Mouse (Mus musculus): ENCODE data around the gene Acp1. TPM values are rescaled to one million over a fixed set of nuclear protein-coding genes. Genes with fewer than 3 reads are reported as not detected.

The Acp1 gene
- total RNA-seq, 1 experiment from 2014 or later = 42.7 TPM

GRCm38 (mm10) chr12:30883592-30883985 lies 27.8 kb downstream of the Acp1 start:
- ATAC-seq (replicated peaks; ENCODE audit: insufficient number of reproducible peaks, low FRiP score, low TSS enrichment, poor library complexity, severe bottlenecking) = no peak

GRCm38 (mm10) chr12:30879447-30879846 lies 31.9 kb downstream of the Acp1 start:
- ATAC-seq (replicated peaks; ENCODE audit: insufficient number of reproducible peaks, low FRiP score, low TSS enrichment, poor library complexity, severe bottlenecking) = no peak

GRCm38 (mm10) chr12:30865781-30866180 lies 45.6 kb downstream of the Acp1 start:
- no peak for ATAC-seq (replicated peaks; ENCODE audit: insufficient number of reproducible peaks, low FRiP score, low TSS enrichment, poor library complexity, severe bottlenecking)

GRCm38 (mm10) chr12:30864347-30864746 lies 47.0 kb downstream of the Acp1 start:
- ATAC-seq (replicated peaks; ENCODE audit: insufficient number of reproducible peaks, low FRiP score, low TSS enrichment, poor library complexity, severe bottlenecking) = no peak

- ATAC-seq (replicated peaks; ENCODE audit: insufficient number of reproducible peaks, low FRiP score, low TSS enrichment, poor library complexity, severe bottlenecking) = no peak
These were observed 55.2 kb downstream of the Acp1 start for GRCm38 (mm10) chr12:30856172-30856571.

- no peak for ATAC-seq (replicated peaks; ENCODE audit: insufficient number of reproducible peaks, low FRiP score, low TSS enrichment, poor library complexity, severe bottlenecking)
These were observed 55.8 kb downstream of the Acp1 start for GRCm38 (mm10) chr12:30855442-30856159.

GRCm38 (mm10) chr12:30851871-30852270 lies 59.5 kb downstream of the Acp1 start:
- no peak for ATAC-seq (replicated peaks; ENCODE audit: insufficient number of reproducible peaks, low FRiP score, low TSS enrichment, poor library complexity, severe bottlenecking)

- ATAC-seq (replicated peaks; ENCODE audit: insufficient number of reproducible peaks, low FRiP score, low TSS enrichment, poor library complexity, severe bottlenecking) = no peak
These were observed 60.5 kb downstream of the Acp1 start for GRCm38 (mm10) chr12:30850902-30851301.

GRCm38 (mm10) chr12:30848521-30848920 lies 62.9 kb downstream of the Acp1 start:
- ATAC-seq (replicated peaks; ENCODE audit: insufficient number of reproducible peaks, low FRiP score, low TSS enrichment, poor library complexity, severe bottlenecking) = no peak

Other genes starting within 250 kb of the Acp1 start
- gene Alkal2, start 27.3 kb downstream of the Acp1 start, total RNA-seq (2017) = not detected in 3 replicates
- gene Sh3yl1, start 79 bp upstream of the Acp1 start, total RNA-seq (2017) = 0.39 to 2.3 TPM (median 2.1 TPM) in 3 replicates
- gene Fam110c, start 162.3 kb upstream of the Acp1 start, total RNA-seq (2017) = 0.11 to 0.67 TPM (median 0.19 TPM) in 3 replicates